Mouse (Mus musculus): ENCODE measurements around the gene Skap1. TPM values are rescaled to one million over a fixed set of nuclear protein-coding genes. Genes with fewer than 3 reads are reported as not detected.

Gene Skap1
- polyA plus RNA-seq, 1 experiment, result 0.48 TPM

GRCm38 (mm10) chr11:96616792-96617191 is 152.4 kb downstream of the Skap1 start:
- Histone ChIP-seq H3K9ac (ENCODE audit: low read depth, poor library complexity, severe bottlenecking) (no peak overlapping the region), H3K9me3 (replicated peaks; ENCODE audit: control insufficient read depth, insufficient read depth, low read length, poor library complexity, severe bottlenecking) (no peaks in the 10 kb centered on the region), H3K27me3 (ENCODE audit: control insufficient read depth, insufficient read depth, low read length, poor library complexity, severe bottlenecking) (no peaks in the 10 kb centered on the region), H3K4me3 (ENCODE audit: low read depth, low read length) (no peak overlapping the region), H3K36me3 (ENCODE audit: control insufficient read depth, insufficient read depth, low read length, poor library complexity, severe bottlenecking) (no peaks in the 10 kb centered on the region), H3K4me1 (ENCODE audit: control insufficient read depth, insufficient read depth, low read length) (no peaks in the 10 kb centered on the region), H3K27ac (ENCODE audit: insufficient read depth, low read length) (no peak overlapping the region)
- TF ChIP-seq EP300 (IDR thresholded peaks at IDR 0.05; ENCODE audit: insufficient read depth, low read depth, low read length) (no peak), POLR2A (IDR thresholded peaks at IDR 0.05; ENCODE audit: insufficient read depth, low read length) (no peak), CTCF (IDR thresholded peaks at IDR 0.05; ENCODE audit: low read depth, low read length) (no peak)

DNA sequence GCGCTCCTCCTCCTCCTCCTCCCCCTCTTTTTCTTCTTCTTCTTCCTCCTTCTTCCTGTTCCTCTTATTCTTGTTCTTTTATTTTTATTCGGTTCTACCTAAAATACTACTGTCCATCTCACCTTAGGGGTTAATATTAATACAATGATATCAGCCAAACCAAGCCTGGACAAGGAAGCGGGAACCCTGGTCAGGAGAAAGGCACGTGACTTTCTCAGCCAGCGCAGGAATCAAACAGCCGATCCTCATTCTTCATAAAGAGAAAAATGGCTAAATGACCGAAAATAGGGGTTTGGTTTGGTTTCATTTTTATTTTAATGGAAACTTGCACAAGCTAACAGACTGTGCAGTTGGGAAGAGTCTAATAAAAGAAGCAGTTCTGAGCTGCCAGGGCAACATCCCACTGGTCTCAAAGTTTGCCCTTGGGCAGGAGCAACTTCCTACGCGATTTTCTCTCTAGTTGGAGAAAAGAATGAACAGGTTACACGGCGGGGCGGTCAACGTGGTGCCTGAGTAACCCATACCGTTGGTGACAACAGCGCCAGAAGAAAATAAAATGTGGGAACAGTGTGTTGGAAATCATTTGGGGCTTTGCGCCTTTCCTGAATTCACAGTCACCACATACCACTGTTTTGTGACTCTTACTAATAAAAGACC is 154.5 kb downstream of the Skap1 start:
- Histone ChIP-seq H3K9ac (ENCODE audit: low read depth, poor library complexity, severe bottlenecking) (no peak overlapping the region), H3K27me3 (ENCODE audit: control insufficient read depth, insufficient read depth, low read length, poor library complexity, severe bottlenecking) (no peaks in the 10 kb centered on the region), H3K36me3 (ENCODE audit: control insufficient read depth, insufficient read depth, low read length, poor library complexity, severe bottlenecking) (no peaks in the 10 kb centered on the region), H3K27ac (ENCODE audit: insufficient read depth, low read length) (no peak overlapping the region), H3K9me3 (replicated peaks; ENCODE audit: control insufficient read depth, insufficient read depth, low read length, poor library complexity, severe bottlenecking) (no peaks in the 10 kb centered on the region), H3K4me3 (ENCODE audit: low read depth, low read length) (no peak overlapping the region), H3K4me1 (ENCODE audit: control insufficient read depth, insufficient read depth, low read length) (no peaks in the 10 kb centered on the region)
- TF ChIP-seq EP300 (IDR thresholded peaks at IDR 0.05; ENCODE audit: insufficient read depth, low read depth, low read length) (no peak), CTCF (IDR thresholded peaks at IDR 0.05; ENCODE audit: low read depth, low read length) (no peak), POLR2A (IDR thresholded peaks at IDR 0.05; ENCODE audit: insufficient read depth, low read length) (no peak)

DNA sequence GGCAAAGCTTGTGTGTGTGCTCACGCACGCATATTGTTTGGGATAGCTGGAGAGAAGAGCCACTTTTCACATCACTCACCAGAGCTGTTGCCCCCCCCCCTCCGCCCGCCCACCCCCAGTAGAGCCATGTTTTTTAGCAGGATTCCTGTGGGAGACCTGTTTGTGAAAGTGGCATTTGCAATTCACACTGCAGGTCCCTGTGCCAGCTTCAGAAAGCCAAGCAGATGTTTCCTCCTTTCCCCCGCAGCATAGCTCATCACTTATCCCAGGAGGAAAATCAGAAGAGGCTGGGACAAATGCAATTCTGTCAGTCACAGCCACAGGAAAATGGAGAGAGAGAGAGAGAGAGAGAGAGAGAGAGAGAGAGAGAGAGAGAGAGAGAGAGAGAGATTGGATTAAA is 155.2 kb downstream of the Skap1 start:
- no peak overlapping the region for H3K9ac ChIP-seq (ENCODE audit: low read depth, poor library complexity, severe bottlenecking)
- H3K4me1 ChIP-seq (ENCODE audit: control insufficient read depth, insufficient read depth, low read length), result no peaks in the 10 kb centered on the region
- no peaks in the 10 kb centered on the region for H3K9me3 ChIP-seq (replicated peaks; ENCODE audit: control insufficient read depth, insufficient read depth, low read length, poor library complexity, severe bottlenecking)
- H3K27ac ChIP-seq (ENCODE audit: insufficient read depth, low read length), result no peak overlapping the region
- TF ChIP-seq EP300 (IDR thresholded peaks at IDR 0.05; ENCODE audit: insufficient read depth, low read depth, low read length), result no peak
- TF ChIP-seq CTCF (IDR thresholded peaks at IDR 0.05; ENCODE audit: low read depth, low read length), result no peak
- TF ChIP-seq POLR2A (IDR thresholded peaks at IDR 0.05; ENCODE audit: insufficient read depth, low read length), result no peak
- no peaks in the 10 kb centered on the region for H3K27me3 ChIP-seq (ENCODE audit: control insufficient read depth, insufficient read depth, low read length, poor library complexity, severe bottlenecking)
- no peak overlapping the region for H3K4me3 ChIP-seq (ENCODE audit: low read depth, low read length)
- H3K36me3 ChIP-seq (ENCODE audit: control insufficient read depth, insufficient read depth, low read length, poor library complexity, severe bottlenecking), result no peaks in the 10 kb centered on the region

GRCm38 (mm10) chr11:96620006-96620405 is 155.6 kb downstream of the Skap1 start:
- Histone ChIP-seq H3K36me3 (ENCODE audit: control insufficient read depth, insufficient read depth, low read length, poor library complexity, severe bottlenecking) (no peaks in the 10 kb centered on the region), H3K4me3 (ENCODE audit: low read depth, low read length) (no peak overlapping the region), H3K9me3 (replicated peaks; ENCODE audit: control insufficient read depth, insufficient read depth, low read length, poor library complexity, severe bottlenecking) (no peaks in the 10 kb centered on the region), H3K27me3 (ENCODE audit: control insufficient read depth, insufficient read depth, low read length, poor library complexity, severe bottlenecking) (no peaks in the 10 kb centered on the region), H3K4me1 (ENCODE audit: control insufficient read depth, insufficient read depth, low read length) (no peaks in the 10 kb centered on the region), H3K9ac (ENCODE audit: low read depth, poor library complexity, severe bottlenecking) (no peak overlapping the region), H3K27ac (ENCODE audit: insufficient read depth, low read length) (no peak overlapping the region)
- TF ChIP-seq CTCF (IDR thresholded peaks at IDR 0.05; ENCODE audit: low read depth, low read length), result no peak
- no peak for TF ChIP-seq EP300 (IDR thresholded peaks at IDR 0.05; ENCODE audit: insufficient read depth, low read depth, low read length)
- no peak for TF ChIP-seq POLR2A (IDR thresholded peaks at IDR 0.05; ENCODE audit: insufficient read depth, low read length)

GRCm38 (mm10) chr11:96620660-96621059 is 156.3 kb downstream of the Skap1 start:
- no peak for TF ChIP-seq POLR2A (IDR thresholded peaks at IDR 0.05; ENCODE audit: insufficient read depth, low read length)
- TF ChIP-seq EP300 (IDR thresholded peaks at IDR 0.05; ENCODE audit: insufficient read depth, low read depth, low read length), result no peak
- no peak for TF ChIP-seq CTCF (IDR thresholded peaks at IDR 0.05; ENCODE audit: low read depth, low read length)
- Histone ChIP-seq H3K9me3 (replicated peaks; ENCODE audit: control insufficient read depth, insufficient read depth, low read length, poor library complexity, severe bottlenecking) (no peaks in the 10 kb centered on the region), H3K9ac (ENCODE audit: low read depth, poor library complexity, severe bottlenecking) (no peak overlapping the region; the same call in 1 of the 2 replicates), H3K27me3 (ENCODE audit: control insufficient read depth, insufficient read depth, low read length, poor library complexity, severe bottlenecking) (no peaks in the 10 kb centered on the region), H3K36me3 (ENCODE audit: control insufficient read depth, insufficient read depth, low read length, poor library complexity, severe bottlenecking) (no peaks in the 10 kb centered on the region), H3K27ac (ENCODE audit: insufficient read depth, low read length) (no peak overlapping the region), H3K4me3 (ENCODE audit: low read depth, low read length) (no peak overlapping the region), H3K4me1 (ENCODE audit: control insufficient read depth, insufficient read depth, low read length) (no peaks in the 10 kb centered on the region)

DNA sequence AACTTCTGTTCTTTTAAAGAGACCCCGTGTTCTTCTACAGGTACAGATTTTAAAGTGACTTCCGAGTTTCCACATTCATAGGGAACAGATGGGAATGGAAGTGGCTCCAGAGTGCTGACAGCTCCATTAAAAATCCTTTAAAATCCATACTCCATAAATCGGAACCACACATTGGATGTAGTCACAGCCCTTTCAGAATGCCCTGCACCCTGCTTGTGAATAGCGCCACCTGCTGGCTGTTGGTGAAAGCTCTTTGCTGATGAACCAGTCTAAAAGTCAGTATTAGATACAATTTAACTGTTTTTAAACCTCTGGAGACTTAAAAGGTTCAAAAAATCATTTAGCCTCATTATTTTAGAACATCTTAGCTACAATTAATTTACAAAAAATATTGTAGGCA is 156.8 kb downstream of the Skap1 start:
- Histone ChIP-seq H3K4me3 (ENCODE audit: low read depth, low read length) (no peak overlapping the region), H3K27me3 (ENCODE audit: control insufficient read depth, insufficient read depth, low read length, poor library complexity, severe bottlenecking) (no peaks in the 10 kb centered on the region), H3K27ac (ENCODE audit: insufficient read depth, low read length) (no peak overlapping the region), H3K4me1 (ENCODE audit: control insufficient read depth, insufficient read depth, low read length) (no peaks in the 10 kb centered on the region), H3K9ac (ENCODE audit: low read depth, poor library complexity, severe bottlenecking) (no peak overlapping the region), H3K36me3 (ENCODE audit: control insufficient read depth, insufficient read depth, low read length, poor library complexity, severe bottlenecking) (no peaks in the 10 kb centered on the region), H3K9me3 (replicated peaks; ENCODE audit: control insufficient read depth, insufficient read depth, low read length, poor library complexity, severe bottlenecking) (no peaks in the 10 kb centered on the region)
- no peak for TF ChIP-seq POLR2A (IDR thresholded peaks at IDR 0.05; ENCODE audit: insufficient read depth, low read length)
- TF ChIP-seq CTCF (IDR thresholded peaks at IDR 0.05; ENCODE audit: low read depth, low read length), result peak; percentile 90

All from ES-Bruce4 (cell line).